Mouse (Mus musculus) ES-Bruce4 (cell line): ENCODE data around the gene Shprh. TPM values are rescaled to one million over a fixed set of nuclear protein-coding genes. Genes with fewer than 3 reads are reported as not detected.

Experiments
- H3K27ac ChIP-seq: 2 replicates; pipeline ENCODE4 v1.5.1; 2012; ENCODE audit warnings: low read length, inconsistent platforms; ENCODE audit not compliant: insufficient read depth
- H3K27me3 ChIP-seq: 2 replicates; pipeline ENCODE4 v1.6.1; 2012; ENCODE audit warnings: mild to moderate bottlenecking, low read length, inconsistent platforms; ENCODE audit not compliant: control insufficient read depth, poor library complexity, insufficient read depth, severe bottlenecking
- H3K36me3 ChIP-seq: 2 replicates; pipeline ENCODE4 v1.6.1; 2012; ENCODE audit warnings: inconsistent platforms, mild to moderate bottlenecking, low read length, moderate library complexity; ENCODE audit not compliant: control insufficient read depth, poor library complexity, insufficient read depth, severe bottlenecking
- H3K4me1 ChIP-seq: one replicate; pipeline ENCODE4 v1.8.1; 2011; ENCODE audit warnings: low read length; ENCODE audit not compliant: control insufficient read depth, insufficient read depth
- H3K4me3 ChIP-seq: 2 replicates; pipeline ENCODE4 v1.5.1; 2011; ENCODE audit warnings: low read depth, mild to moderate bottlenecking, low read length
- H3K9ac ChIP-seq: 2 replicates; pipeline ENCODE4 v1.6.1; 2012; ENCODE audit warnings: low read depth, mild to moderate bottlenecking, inconsistent platforms; ENCODE audit not compliant: poor library complexity, severe bottlenecking
- H3K9me3 ChIP-seq: replicated peaks from 2 replicates; pipeline ENCODE4 v1.6.1; 2012; ENCODE audit warnings: mild to moderate bottlenecking, low read length, inconsistent platforms; ENCODE audit not compliant: control insufficient read depth, poor library complexity, insufficient read depth, severe bottlenecking
- CTCF ChIP-seq: IDR thresholded peaks from one replicate; pipeline ENCODE4 v1.8.1; 2011; ENCODE audit warnings: low read depth, low read length
- EP300 ChIP-seq: IDR thresholded peaks from 2 replicates; pipeline ENCODE4 v1.6.1; 2011; ENCODE audit warnings: low read depth, low read length; ENCODE audit not compliant: insufficient read depth
- POLR2A ChIP-seq: IDR thresholded peaks from one replicate; pipeline ENCODE4 v1.8.1; 2011; ENCODE audit warnings: low read length; ENCODE audit not compliant: insufficient read depth
- polyA plus RNA-seq: library from polyadenylated mRNA; stranded (reverse); fragments of >200 nt; gene quantifications from 2 replicates; pipeline ENCODE4 v1.2.4, GENCODE M21; 2011; ENCODE audit warnings: low read depth; ENCODE audit not compliant: missing spikeins, insufficient read depth, insufficient read length

Gene Shprh
- polyA plus RNA-seq, 1 experiment: 33.8 TPM

DNA sequence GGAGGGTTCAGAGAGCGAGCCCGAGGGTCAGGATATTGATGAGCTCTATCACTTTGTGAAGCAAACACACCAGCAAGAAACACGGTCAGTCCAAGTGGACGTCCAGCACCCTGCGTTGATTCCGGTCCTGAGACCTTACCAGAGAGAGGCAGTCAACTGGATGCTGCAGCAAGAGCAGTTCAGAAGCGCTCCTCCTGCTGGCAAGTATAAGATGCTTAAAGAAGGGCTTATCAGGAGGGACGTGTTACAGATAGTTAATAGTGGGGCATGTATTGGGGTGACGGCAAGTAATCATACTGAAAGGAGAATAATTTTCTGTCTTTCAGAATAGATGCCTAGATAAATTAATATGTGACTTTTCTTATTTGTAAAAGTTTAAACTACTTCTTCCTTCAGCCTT lies 7.8 kb downstream of the Shprh start:
- no peaks in the 10 kb centered on the region for H3K9me3 ChIP-seq
- TF ChIP-seq EP300 (no peak), CTCF (peak; percentile 20)
- H3K27me3 ChIP-seq: no peaks in the 10 kb centered on the region
- H3K36me3 ChIP-seq: peaks cover 47% of the 10 kb centered on the region
- no peak overlapping the region for H3K9ac ChIP-seq
- no peaks in the 10 kb centered on the region for H3K4me1 ChIP-seq
- no peak overlapping the region for H3K27ac ChIP-seq
- H3K4me3 ChIP-seq: no peak overlapping the region

GRCm38 (mm10) chr10:11164537-11164936 lies 15.3 kb downstream of the Shprh start:
- Histone ChIP-seq H3K27me3 (no peaks in the 10 kb centered on the region), H3K4me3 (no peak overlapping the region), H3K4me1 (no peaks in the 10 kb centered on the region), H3K9ac (no peak overlapping the region), H3K36me3 (peaks cover 64% of the 10 kb centered on the region), H3K9me3 (no peaks in the 10 kb centered on the region), H3K27ac (no peak overlapping the region)
- TF ChIP-seq POLR2A (no peak), EP300 (no peak), CTCF (no peak)

GRCm38 (mm10) chr10:11170252-11170651 lies 21.0 kb downstream of the Shprh start:
- TF ChIP-seq EP300 (no peak), POLR2A (no peak), CTCF (no peak)
- H3K9ac ChIP-seq: no peak overlapping the region
- no peak overlapping the region for H3K27ac ChIP-seq
- no peaks in the 10 kb centered on the region for H3K4me1 ChIP-seq
- H3K27me3 ChIP-seq: no peaks in the 10 kb centered on the region
- no peak overlapping the region for H3K4me3 ChIP-seq
- no peaks in the 10 kb centered on the region for H3K9me3 ChIP-seq
- peaks cover 66% of the 10 kb centered on the region for H3K36me3 ChIP-seq

- H3K4me3 ChIP-seq: no peak overlapping the region
- H3K4me1 ChIP-seq: no peaks in the 10 kb centered on the region
- no peaks in the 10 kb centered on the region for H3K9me3 ChIP-seq
- no peaks in the 10 kb centered on the region for H3K27me3 ChIP-seq
- no peak for TF ChIP-seq EP300
- TF ChIP-seq CTCF: no peak
- H3K36me3 ChIP-seq: peaks cover 54% of the 10 kb centered on the region
- H3K9ac ChIP-seq: no peak overlapping the region
- H3K27ac ChIP-seq: no peak overlapping the region
Observed at GRCm38 (mm10) chr10:11171615-11172014, 22.4 kb downstream of the Shprh start.

GRCm38 (mm10) chr10:11172519-11172918 lies 23.3 kb downstream of the Shprh start:
- no peak overlapping the region for H3K4me3 ChIP-seq
- no peak overlapping the region for H3K9ac ChIP-seq
- no peaks in the 10 kb centered on the region for H3K4me1 ChIP-seq
- TF ChIP-seq POLR2A: no peak
- TF ChIP-seq EP300: no peak
- TF ChIP-seq CTCF: no peak
- H3K9me3 ChIP-seq: no peaks in the 10 kb centered on the region
- H3K27me3 ChIP-seq: no peaks in the 10 kb centered on the region
- H3K27ac ChIP-seq: no peak overlapping the region
- peaks cover 47% of the 10 kb centered on the region for H3K36me3 ChIP-seq

- TF ChIP-seq EP300 (no peak), POLR2A (no peak), CTCF (no peak)
- H3K4me1 ChIP-seq: no peaks in the 10 kb centered on the region
- no peaks in the 10 kb centered on the region for H3K27me3 ChIP-seq
- H3K4me3 ChIP-seq: no peak overlapping the region
- no peak overlapping the region for H3K27ac ChIP-seq
- no peak overlapping the region for H3K9ac ChIP-seq
- peaks cover 22% of the 10 kb centered on the region for H3K36me3 ChIP-seq
- no peaks in the 10 kb centered on the region for H3K9me3 ChIP-seq
Observed at GRCm38 (mm10) chr10:11175801-11176482, 26.7 kb downstream of the Shprh start.
